Mouse (Mus musculus): Measurements from ENCODE around the gene Wdr45. TPM values are rescaled to one million over a fixed set of nuclear protein-coding genes. Genes with fewer than 3 reads are reported as not detected.
A peak's percentile ranks its signal among the peaks of the same experiment; 100 is the strongest.
"Not testable (repeated sequence)": the region's sequence is repeated elsewhere in the genome, so short reads cannot be mapped to it uniquely, and the experiment has no call there.

Wdr45 gene
- 10 to 100 TPM; 32.0 to 34.9 TPM for total RNA-seq (2021)

GRCm38 (mm10) chrX:7714135-7714899, at the start of gene Wdr45:
TSS of gene Wdr45 (plus strand) at chrX:7714333.
- DNase-seq: peak; percentile 94
- intact Hi-C loops (cut with DNase I): not testable (repeated sequence)

GRCm38 (mm10) chrX:7664791-7665190, 49.3 kb upstream of the Wdr45 start:
- DNase-seq: peak; percentile 88
- intact Hi-C loops (cut with DNase I): no loop called here

- intact Hi-C loops (cut with DNase I): no loop called here
- DNase-seq: no peak
Observed at GRCm38 (mm10) chrX:7665739-7666502, 48.2 kb upstream of the Wdr45 start.

- peak; percentile 75 for DNase-seq
- intact Hi-C loops (cut with DNase I): no loop called here
Observed at GRCm38 (mm10) chrX:7670390-7670881, 43.7 kb upstream of the Wdr45 start.

GRCm38 (mm10) chrX:7670921-7671623, 43.1 kb upstream of the Wdr45 start, which contains the start of gene Plp2:
TSS of gene Plp2 (minus strand) at chrX:7671390.
- intact Hi-C loops (cut with DNase I): no loop called here
- peak; percentile 21 for DNase-seq

- DNase-seq: no peak
- intact Hi-C loops (cut with DNase I): no loop called here
Observed at GRCm38 (mm10) chrX:7672739-7673138, 41.4 kb upstream of the Wdr45 start.

GRCm38 (mm10) chrX:7673578-7674281, 40.4 kb upstream of the Wdr45 start:
- intact Hi-C loops (cut with DNase I): no loop called here
- DNase-seq: no peak

GRCm38 (mm10) chrX:7674284-7675000, 39.7 kb upstream of the Wdr45 start:
- no peak for DNase-seq
- intact Hi-C loops (cut with DNase I): no loop called here

GRCm38 (mm10) chrX:7675001-7675380, 39.1 kb upstream of the Wdr45 start:
- DNase-seq: no peak
- intact Hi-C loops (cut with DNase I): no loop called here

GRCm38 (mm10) chrX:7678986-7679385, 35.1 kb upstream of the Wdr45 start:
- DNase-seq: no peak
- intact Hi-C loops (cut with DNase I): no loop called here

- DNase-seq: peak; percentile 89
- intact Hi-C loops (cut with DNase I): no loop called here
Observed at GRCm38 (mm10) chrX:7679405-7680056, 34.6 kb upstream of the Wdr45 start.

GRCm38 (mm10) chrX:7680057-7680412, 34.1 kb upstream of the Wdr45 start:
- no peak for DNase-seq
- intact Hi-C loops (cut with DNase I): no loop called here

GRCm38 (mm10) chrX:7680864-7681263, 33.3 kb upstream of the Wdr45 start, which contains the start of gene Magix:
TSS of gene Magix (minus strand) at chrX:7681251.
- intact Hi-C loops (cut with DNase I): no loop called here
- no peak for DNase-seq

GRCm38 (mm10) chrX:7688321-7688720, 25.8 kb upstream of the Wdr45 start:
- intact Hi-C loops (cut with DNase I): no loop called here
- no peak for DNase-seq

- DNase-seq: no peak
- intact Hi-C loops (cut with DNase I): no loop called here
Observed at GRCm38 (mm10) chrX:7690486-7690885, 23.6 kb upstream of the Wdr45 start.

GRCm38 (mm10) chrX:7692862-7693261, 21.3 kb upstream of the Wdr45 start:
- intact Hi-C loops (cut with DNase I): no loop called here
- peak; percentile 14 for DNase-seq

GRCm38 (mm10) chrX:7696520-7696919, 17.6 kb upstream of the Wdr45 start:
- no peak for DNase-seq
- intact Hi-C loops (cut with DNase I): no loop called here

- DNase-seq: peak; percentile 77
- intact Hi-C loops (cut with DNase I): no loop called here
Observed at GRCm38 (mm10) chrX:7696954-7697381, 17.2 kb upstream of the Wdr45 start, which contains the start of gene Gpkow. TSS of gene Gpkow (plus strand) at chrX:7697131.

GRCm38 (mm10) chrX:7713764-7714134, 384 bp upstream of the Wdr45 start:
- DNase-seq; intact Hi-C loops (cut with DNase I): not testable (repeated sequence)

All from left cerebral cortex, postnatal 4 days (tissue).